Mouse (Mus musculus) liver, postnatal 0 days (tissue): ENCODE results near the gene Esm1.

Experiments
- CTCF ChIP-seq: sonication (generic); IDR thresholded peaks from 2 replicates; pipeline ENCODE4 v1.5.1; 2016; ENCODE audit warnings: antibody characterized with exemption, low read depth
- EP300 ChIP-seq: IDR thresholded peaks from 2 replicates; pipeline ENCODE4 v1.6.1; 2016; ENCODE audit warnings: antibody characterized with exemption, low read depth, mild to moderate bottlenecking

- no peak for TF ChIP-seq EP300
- TF ChIP-seq CTCF = no peak
Observed at GRCm38 (mm10) chr13:113168018-113168534, 41.4 kb upstream of the Esm1 start.
